Mouse (Mus musculus) intestine, postnatal 0 days (tissue): ENCODE results near the gene Itga3. TPM values are rescaled to one million over a fixed set of nuclear protein-coding genes. Genes with fewer than 3 reads are reported as not detected.

ENCODE experiments used
- ATAC-seq: fragments of 200-750 bp; cut with Nextera tagmentation; 2 replicates; pipeline ENCODE4 v1.8.0; 2017; ENCODE audit warnings: mild to moderate bottlenecking, moderate TSS enrichment, moderate library complexity
- H3K27ac ChIP-seq: fragments of 300-500 bp; sonication (generic); 2 replicates; pipeline ENCODE4 v1.5.1; 2014; ENCODE audit warnings: mild to moderate bottlenecking, low read depth, low read length, moderate library complexity
- H3K27me3 ChIP-seq: fragments of 300-500 bp; sonication (generic); replicated peaks from 2 replicates; pipeline ENCODE4 v1.6.1; 2014; ENCODE audit warnings: low read length, mixed read lengths; ENCODE audit not compliant: control insufficient read depth, insufficient read depth
- H3K36me3 ChIP-seq: fragments of 300-500 bp; sonication (generic); 2 replicates; pipeline ENCODE4 v1.6.1; 2014; ENCODE audit warnings: mild to moderate bottlenecking, moderate library complexity; ENCODE audit not compliant: control insufficient read depth, insufficient read depth
- H3K4me1 ChIP-seq: fragments of 300-500 bp; sonication (generic); replicated peaks from 2 replicates; pipeline ENCODE4 v1.6.1; 2014; ENCODE audit warnings: antibody characterized with exemption, low read length, mixed read lengths; ENCODE audit not compliant: control insufficient read depth, insufficient read depth
- H3K4me2 ChIP-seq: fragments of 300-500 bp; sonication (generic); replicated peaks from 2 replicates; pipeline ENCODE4 v1.6.1; 2014; ENCODE audit warnings: low read depth, mild to moderate bottlenecking, moderate library complexity
- H3K4me3 ChIP-seq: fragments of 300-500 bp; sonication (generic); 2 replicates; pipeline ENCODE4 v1.5.1; 2014; ENCODE audit warnings: low read depth, low read length
- H3K9ac ChIP-seq: fragments of 300-500 bp; sonication (generic); 2 replicates; pipeline ENCODE4 v1.6.1; 2014; ENCODE audit warnings: mild to moderate bottlenecking, low read depth, low read length
- H3K9me3 ChIP-seq: fragments of 300-500 bp; sonication (generic); 2 replicates; pipeline ENCODE4 v1.6.1; 2016; ENCODE audit warnings: mixed run types; ENCODE audit not compliant: control insufficient read depth
- CTCF ChIP-seq: sonication (generic); IDR thresholded peaks from 2 replicates; pipeline ENCODE4 v1.5.1; 2016; ENCODE audit warnings: low read depth, mild to moderate bottlenecking, control low read depth, antibody characterized with exemption, moderate library complexity
- WGBS: fragments of 180-500 bp; shearing (Covaris S2); extraction: QIAGEN DNeasy Blood & Tissue Kit; methylation state at CpG from one replicate; pipeline ENCODE4 v1.1.7; 2014; 5-methylcytosine and 5-hydroxymethylcytosine counted together
- polyA plus RNA-seq: library from polyadenylated mRNA; unstranded; fragments of >200 nt; fragmentation: Nextera tagmentation; extraction: Ambion mirVana; gene quantifications from 2 replicates; pipeline ENCODE4 v1.2.1, GENCODE M21; 2015

Gene Itga3
- polyA plus RNA-seq, 1 experiment from 2014 or later: 51.3 TPM

DNA sequence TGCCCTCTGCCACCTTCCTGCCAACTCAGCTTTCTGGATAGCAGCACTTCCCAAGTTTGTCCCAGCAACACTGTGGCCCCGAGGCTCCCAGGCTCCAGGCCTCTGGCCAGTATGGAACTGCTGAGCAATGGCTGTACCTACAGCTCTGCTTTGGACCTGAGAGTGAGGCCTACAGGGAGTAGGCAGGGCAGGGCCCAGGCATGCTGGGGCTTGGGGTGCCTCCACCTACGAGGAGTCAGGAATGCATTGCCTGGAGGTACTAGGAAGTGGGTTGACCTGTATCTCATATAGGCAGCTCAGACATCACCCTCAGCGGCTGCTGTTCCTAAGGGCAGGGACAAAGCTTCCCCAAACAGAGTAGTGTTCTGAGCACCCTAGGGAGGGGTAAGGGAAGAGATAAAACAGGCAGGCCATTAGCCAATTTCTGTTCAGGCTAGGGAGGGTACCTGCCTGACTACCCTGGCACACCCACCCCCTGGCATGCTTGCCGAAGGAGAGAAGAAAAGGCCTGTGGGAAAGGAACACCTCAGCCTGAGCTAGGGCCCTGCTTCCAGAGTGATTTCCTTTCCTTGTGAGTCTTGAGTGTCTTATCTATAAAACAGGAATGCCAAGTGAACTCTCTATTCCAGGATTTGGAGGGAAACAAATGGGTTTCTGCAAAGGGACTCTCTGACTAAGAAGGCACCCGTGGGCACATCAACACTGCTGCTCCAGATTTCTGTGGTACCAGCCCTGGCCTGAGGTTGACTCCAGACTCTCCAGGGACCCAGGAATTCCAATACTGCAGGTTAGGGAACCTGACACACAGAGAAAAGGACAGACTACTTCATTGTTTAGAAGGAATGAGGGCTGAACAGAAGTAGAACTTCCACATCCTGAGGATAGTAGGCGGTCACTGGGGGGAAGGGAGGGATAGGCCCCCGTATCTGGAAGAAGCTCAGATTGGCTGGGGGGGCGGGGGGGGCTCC is 6.2 kb downstream of the Itga3 start:
- H3K27ac ChIP-seq: peak overlapping the region; percentile 77
- no peak for TF ChIP-seq CTCF
- no peak overlapping the region for H3K4me3 ChIP-seq
- 0 out of 2 replicates have a peak, but pooled peaks cover 18% of the 10 kb centered on the region for H3K4me1 ChIP-seq
- ATAC-seq: peak; percentile 34
- H3K9ac ChIP-seq: 0 out of 2 replicates have a peak overlapping the region, but pooled peaks have one; percentile 26
- peaks cover 16% of the 10 kb centered on the region; the same call in 1 of the 2 replicates for H3K36me3 ChIP-seq
- 49% methylated on average over 8 of the region's 8 CpGs for WGBS
- H3K27me3 ChIP-seq: no peaks in the 10 kb centered on the region
- peak overlapping the region; percentile 32 for H3K4me2 ChIP-seq
- H3K9me3 ChIP-seq: no peaks in the 10 kb centered on the region

DNA sequence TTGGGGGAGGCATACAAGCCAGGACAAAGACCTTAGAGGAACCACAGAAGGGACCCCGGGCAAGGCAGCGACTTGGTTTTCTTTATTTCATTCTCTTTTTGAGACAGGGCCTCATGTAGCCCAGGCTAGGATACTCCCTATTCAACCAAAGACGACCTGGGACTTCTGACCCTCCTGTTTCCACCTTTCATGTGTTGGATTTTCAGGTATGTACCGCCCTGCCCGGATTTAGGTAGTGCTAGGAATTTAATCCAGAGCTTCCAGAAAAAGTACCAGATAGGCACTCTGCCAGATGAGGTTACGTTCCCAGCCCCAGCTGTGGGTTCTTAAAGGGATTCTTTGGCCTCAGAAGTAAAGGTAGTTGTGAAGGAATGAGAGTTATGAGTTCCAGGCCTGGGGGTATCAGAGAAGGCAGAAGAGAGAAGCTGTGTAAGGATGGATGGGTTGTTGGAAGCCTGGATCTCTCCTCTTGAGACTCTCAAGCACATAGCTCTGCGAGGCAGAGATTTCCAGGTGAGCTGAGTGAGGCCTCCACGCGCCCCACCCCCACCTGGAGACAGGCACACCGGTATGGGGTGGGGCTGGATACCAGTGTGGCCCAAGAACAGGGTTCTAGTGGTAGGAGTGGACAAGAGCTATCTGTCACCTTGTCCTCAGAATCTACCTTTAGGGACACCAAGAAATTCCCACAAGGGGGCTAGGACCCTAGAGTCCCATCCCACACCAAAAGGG is 7.2 kb downstream of the Itga3 start:
- no peak overlapping the region for H3K4me3 ChIP-seq
- no peak for TF ChIP-seq CTCF
- WGBS: 71% methylated on average over 10 of the region's 10 CpGs

DNA sequence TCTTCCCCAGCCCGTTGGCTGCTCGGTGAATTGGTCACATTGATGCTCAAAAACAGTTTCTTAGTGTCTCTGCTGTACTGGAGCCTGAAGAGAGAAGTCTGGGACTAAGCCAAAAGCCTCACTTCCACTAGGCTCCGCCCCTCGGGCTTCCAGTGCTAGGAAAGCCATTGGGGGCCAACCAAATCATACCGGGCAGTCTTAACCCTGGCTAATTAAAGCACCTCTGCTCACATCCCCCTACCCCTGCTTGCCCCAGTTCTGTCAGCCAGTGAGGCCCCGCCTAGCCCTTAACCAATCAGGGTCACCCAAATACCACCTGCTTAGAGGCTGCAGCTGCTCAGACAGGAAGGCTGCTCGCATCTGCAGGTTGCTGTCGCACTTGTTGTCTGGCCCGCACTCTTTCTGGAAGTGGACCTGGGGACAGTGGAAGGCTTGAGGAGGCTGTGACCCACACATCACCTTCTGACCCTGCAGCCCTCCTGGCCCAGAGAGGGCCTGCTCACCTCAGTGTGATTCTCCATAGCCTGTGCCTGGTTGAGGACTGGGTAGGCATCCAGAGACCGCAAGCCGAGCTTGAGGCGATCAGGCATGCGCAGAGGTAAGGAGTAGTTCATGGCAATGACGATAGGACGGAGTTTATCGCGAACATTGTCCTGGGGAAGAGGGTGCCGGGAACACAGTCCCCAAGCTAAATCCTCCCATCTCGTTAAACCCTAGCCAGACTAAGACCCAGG is 19.7 kb downstream of the Itga3 start:
- ATAC-seq: no peak
- H3K27me3 ChIP-seq: no peaks in the 10 kb centered on the region
- no peaks in the 10 kb centered on the region for H3K9me3 ChIP-seq
- no peak overlapping the region for H3K27ac ChIP-seq
- peaks cover 94% of the 10 kb centered on the region for H3K36me3 ChIP-seq
- TF ChIP-seq CTCF: no peak
- WGBS: 66% methylated on average over 19 of the region's 19 CpGs
- H3K4me2 ChIP-seq: no peak overlapping the region
- H3K9ac ChIP-seq: no peak overlapping the region
- H3K4me3 ChIP-seq: no peak overlapping the region
- no peaks in the 10 kb centered on the region for H3K4me1 ChIP-seq

More for the DNA sequence above, 7.2 kb downstream of the Itga3 start:
- Histone ChIP-seq H3K9ac (0 out of 2 replicates have a peak overlapping the region, but pooled peaks have one; percentile 26), H3K9me3 (no peaks in the 10 kb centered on the region), H3K27me3 (no peaks in the 10 kb centered on the region), H3K36me3 (peaks cover 20% of the 10 kb centered on the region; the same call in 1 of the 2 replicates), H3K4me1 (0 out of 2 replicates have a peak, but pooled peaks cover 18% of the 10 kb centered on the region), H3K27ac (peak overlapping the region; percentile 77), H3K4me2 (peak overlapping the region; percentile 32)
- ATAC-seq: no peak

DNA sequence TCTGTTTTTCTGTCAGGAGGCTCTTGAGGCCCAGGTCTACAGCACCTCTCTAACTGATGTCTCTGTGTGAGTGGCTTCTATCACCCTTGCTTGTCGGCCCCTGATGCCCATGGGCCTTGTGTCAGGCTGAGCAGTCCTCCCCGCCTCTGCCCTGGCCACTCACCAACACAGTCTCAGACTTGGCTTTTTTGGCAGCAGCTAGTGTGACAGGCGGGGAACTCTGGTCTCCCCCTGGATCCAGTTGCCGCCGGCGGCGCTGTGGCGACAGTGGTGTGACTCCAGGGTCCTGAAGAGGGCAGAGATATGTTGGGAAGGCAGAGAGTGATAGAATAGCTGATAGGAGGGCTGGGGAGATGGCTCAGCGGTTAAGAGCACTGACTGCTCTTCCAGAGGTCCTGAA is 23.5 kb downstream of the Itga3 start:
- no peaks in the 10 kb centered on the region for H3K4me1 ChIP-seq
- no peak for ATAC-seq
- no peaks in the 10 kb centered on the region for H3K27me3 ChIP-seq
- no peak overlapping the region for H3K4me2 ChIP-seq
- H3K4me3 ChIP-seq: no peak overlapping the region
- no peaks in the 10 kb centered on the region for H3K9me3 ChIP-seq
- H3K9ac ChIP-seq: no peak overlapping the region
- H3K36me3 ChIP-seq: peaks cover 88% of the 10 kb centered on the region
- H3K27ac ChIP-seq: no peak overlapping the region
- WGBS: 80% methylated on average over 9 of the region's 9 CpGs
- no peak for TF ChIP-seq CTCF

DNA sequence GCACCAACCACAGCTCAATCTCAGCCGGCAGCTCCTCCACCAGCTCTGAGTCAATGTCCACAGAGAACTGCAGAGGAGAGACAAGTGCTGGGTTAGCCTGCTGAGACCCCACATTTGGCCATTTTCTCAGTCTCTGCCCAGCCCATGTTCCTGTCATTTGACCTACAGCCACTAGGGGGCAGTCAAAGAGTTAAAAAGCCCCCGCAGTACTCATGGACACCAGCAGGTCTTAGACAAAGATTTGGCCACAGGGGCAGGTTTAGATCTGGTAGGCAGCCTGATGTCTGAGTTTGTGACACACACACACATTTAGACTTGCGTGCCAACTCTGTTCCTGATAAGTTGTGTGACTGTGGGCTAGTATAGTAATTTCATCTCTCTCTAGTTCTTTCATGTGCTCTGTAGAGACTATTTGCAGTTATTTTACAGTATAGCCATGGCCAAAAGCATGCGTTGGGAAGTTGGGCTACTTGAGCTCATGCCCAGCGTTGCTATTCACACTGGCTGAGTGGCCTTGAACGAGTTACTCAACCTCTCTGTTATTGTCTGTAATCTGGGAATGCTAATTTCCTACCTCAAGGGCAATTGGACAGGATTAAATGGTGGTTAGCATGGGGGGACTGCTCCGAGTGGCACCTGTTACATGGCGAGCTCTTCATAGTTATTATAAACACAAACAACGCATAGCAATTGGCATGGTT is 29.5 kb downstream of the Itga3 start:
- TF ChIP-seq CTCF: peak; percentile 93
- 59% methylated on average over 9 of the region's 9 CpGs for WGBS
- no peak for ATAC-seq

More for the DNA sequence above, 29.5 kb downstream of the Itga3 start:
- H3K36me3 ChIP-seq: peaks cover 57% of the 10 kb centered on the region
- H3K27ac ChIP-seq: no peak overlapping the region
- H3K4me1 ChIP-seq: no peaks in the 10 kb centered on the region
- no peak overlapping the region for H3K4me2 ChIP-seq
- H3K9me3 ChIP-seq: no peaks in the 10 kb centered on the region
- H3K27me3 ChIP-seq: no peaks in the 10 kb centered on the region
- H3K9ac ChIP-seq: no peak overlapping the region
- no peak overlapping the region for H3K4me3 ChIP-seq
